Mouse (Mus musculus): Measurements from ENCODE around the gene Eif3i. TPM values are rescaled to one million over a fixed set of nuclear protein-coding genes. Genes with fewer than 3 reads are reported as not detected.

Eif3i gene
- total and polyA plus RNA-seq, 3 experiments, result 133 to 241 (median 152) TPM

DNA sequence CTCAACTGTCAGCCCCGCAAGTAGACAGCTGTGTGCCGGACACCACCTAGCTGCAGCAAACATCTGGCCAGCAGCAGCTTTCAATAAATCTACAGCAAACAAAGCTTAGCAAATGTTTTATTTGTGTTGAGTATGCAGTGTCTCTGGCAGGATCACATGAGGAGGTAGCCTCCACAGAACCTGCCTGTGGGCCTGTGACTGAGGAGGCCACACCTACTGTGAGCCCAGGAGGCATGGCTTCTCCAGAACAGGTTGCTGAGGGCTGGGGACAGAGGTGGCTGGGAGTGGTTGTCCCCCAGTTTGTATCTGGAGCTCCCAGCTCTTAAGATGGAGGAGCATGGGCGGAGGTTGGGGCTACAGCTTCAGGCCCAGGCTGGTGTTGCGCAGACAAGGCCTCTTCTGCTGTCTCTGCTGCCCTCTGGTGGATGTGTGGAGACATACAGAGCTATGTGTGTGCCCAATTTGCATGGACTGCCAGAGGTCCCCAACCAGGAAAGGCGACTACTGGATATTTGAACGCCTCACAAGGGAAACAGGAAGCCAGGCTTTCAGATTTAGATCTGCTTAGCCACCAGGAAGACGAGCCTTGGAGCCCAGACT is 8.1 kb upstream of the Eif3i start:
- ATAC-seq (ENCODE audit: extremely low read depth, insufficient number of reproducible peaks, low FRiP score, poor library complexity, severe bottlenecking) (peak; percentile 76), DNase-seq (ENCODE audit: low spot score) (peak; percentile 62)
- Histone ChIP-seq H3K27me3 (ENCODE audit: insufficient read depth, low read length) (no peaks in the 10 kb centered on the region), H3K4me3 (ENCODE audit: low read depth, low read length) (no peak overlapping the region), H3K36me3 (replicated peaks) (peaks cover 91% of the 10 kb centered on the region), H3K9me3 (replicated peaks) (no peaks in the 10 kb centered on the region), H3K4me1 (ENCODE audit: insufficient read depth, low read depth, low read length) (peaks cover 35% of the 10 kb centered on the region)
- no peak for TF ChIP-seq POLR2AphosphoS5 (IDR thresholded peaks at IDR 0.05; ENCODE audit: insufficient replicate concordance, low read depth, low read length)
- TF ChIP-seq TAL1 (conservative IDR thresholded peaks at IDR 0.05; ENCODE audit: low read depth, low read length), result no peak
- TF ChIP-seq GATA1 (IDR thresholded peaks at IDR 0.05; ENCODE audit: borderline replicate concordance, low read length), result no peak
- no peak for TF ChIP-seq GATA2 (IDR thresholded peaks at IDR 0.05; ENCODE audit: borderline replicate concordance, low read depth, low read length)
- TF ChIP-seq CTCF (IDR thresholded peaks at IDR 0.05; ENCODE audit: low read depth, low read length), result peak; percentile 71

DNA sequence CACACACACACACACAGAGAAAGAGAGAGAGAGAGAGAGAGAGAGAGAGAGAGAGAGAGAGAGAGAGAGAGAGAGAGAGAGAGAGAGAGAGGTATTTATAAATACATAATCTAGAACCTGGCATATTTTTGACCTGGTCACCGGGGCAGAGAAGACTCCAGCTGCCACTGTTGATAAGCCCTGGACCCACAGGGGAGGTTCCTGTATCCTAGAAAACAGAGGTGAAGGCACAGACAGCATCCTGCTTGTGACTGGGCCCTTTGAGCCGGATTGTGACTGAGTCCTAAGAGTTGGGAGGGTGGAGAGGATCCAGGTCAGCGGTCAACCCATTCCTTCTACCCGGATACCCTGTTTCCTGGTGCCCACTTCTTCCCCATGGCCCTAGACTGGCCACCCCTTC is 11.6 kb downstream of the Eif3i start:
- Histone ChIP-seq H3K9me3 (replicated peaks) (no peaks in the 10 kb centered on the region), H3K4me3 (ENCODE audit: low read depth, low read length) (no peak overlapping the region), H3K4me1 (ENCODE audit: insufficient read depth, low read depth, low read length) (peaks cover 8% of the 10 kb centered on the region), H3K36me3 (replicated peaks) (peaks cover 46% of the 10 kb centered on the region), H3K27me3 (ENCODE audit: insufficient read depth, low read length) (peaks cover 5% of the 10 kb centered on the region; the same call in 1 of the 2 replicates)
- TF ChIP-seq GATA1 (IDR thresholded peaks at IDR 0.05; ENCODE audit: borderline replicate concordance, low read length), result no peak
- no peak for TF ChIP-seq CTCF (IDR thresholded peaks at IDR 0.05; ENCODE audit: low read depth, low read length)
- TF ChIP-seq POLR2AphosphoS5 (IDR thresholded peaks at IDR 0.05; ENCODE audit: insufficient replicate concordance, low read depth, low read length), result no peak
- TF ChIP-seq GATA2 (IDR thresholded peaks at IDR 0.05; ENCODE audit: borderline replicate concordance, low read depth, low read length), result no peak
- TF ChIP-seq TAL1 (conservative IDR thresholded peaks at IDR 0.05; ENCODE audit: low read depth, low read length), result no peak
- DNase-seq (ENCODE audit: low spot score) (no peak), ATAC-seq (ENCODE audit: extremely low read depth, insufficient number of reproducible peaks, low FRiP score, poor library complexity, severe bottlenecking) (no peak)

DNA sequence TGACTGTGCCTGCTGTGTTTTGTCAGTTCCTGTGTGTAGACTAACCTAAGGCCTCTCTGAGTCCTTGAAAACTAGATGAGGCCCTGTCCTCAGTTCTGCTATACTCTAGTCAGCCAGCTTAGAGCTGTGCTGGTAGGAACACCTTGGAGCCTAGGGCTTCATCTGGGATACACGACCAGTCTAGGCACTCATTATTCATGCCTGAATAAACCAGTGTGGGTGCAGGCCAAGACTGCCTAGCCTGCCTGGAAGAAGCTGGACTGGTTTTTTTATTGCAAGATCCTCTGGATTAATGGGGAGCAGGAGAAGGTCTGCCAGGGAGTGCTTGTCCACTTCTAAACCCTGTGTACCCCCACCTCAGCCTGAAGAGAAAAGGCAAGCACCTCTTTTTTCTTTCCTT is 13.5 kb downstream of the Eif3i start:
- ATAC-seq (ENCODE audit: extremely low read depth, insufficient number of reproducible peaks, low FRiP score, poor library complexity, severe bottlenecking), result no peak
- H3K27me3 ChIP-seq (ENCODE audit: insufficient read depth, low read length), result peaks cover 5% of the 10 kb centered on the region; the same call in 1 of the 2 replicates
- H3K4me3 ChIP-seq (ENCODE audit: low read depth, low read length), result no peak overlapping the region
- no peak for DNase-seq (ENCODE audit: low spot score)
- peaks cover 26% of the 10 kb centered on the region for H3K36me3 ChIP-seq (replicated peaks)
- H3K9me3 ChIP-seq (replicated peaks), result no peaks in the 10 kb centered on the region
- no peak for TF ChIP-seq GATA2 (IDR thresholded peaks at IDR 0.05; ENCODE audit: borderline replicate concordance, low read depth, low read length)
- TF ChIP-seq GATA1 (IDR thresholded peaks at IDR 0.05; ENCODE audit: borderline replicate concordance, low read length), result no peak
- H3K4me1 ChIP-seq (ENCODE audit: insufficient read depth, low read depth, low read length), result peaks cover 8% of the 10 kb centered on the region

DNA sequence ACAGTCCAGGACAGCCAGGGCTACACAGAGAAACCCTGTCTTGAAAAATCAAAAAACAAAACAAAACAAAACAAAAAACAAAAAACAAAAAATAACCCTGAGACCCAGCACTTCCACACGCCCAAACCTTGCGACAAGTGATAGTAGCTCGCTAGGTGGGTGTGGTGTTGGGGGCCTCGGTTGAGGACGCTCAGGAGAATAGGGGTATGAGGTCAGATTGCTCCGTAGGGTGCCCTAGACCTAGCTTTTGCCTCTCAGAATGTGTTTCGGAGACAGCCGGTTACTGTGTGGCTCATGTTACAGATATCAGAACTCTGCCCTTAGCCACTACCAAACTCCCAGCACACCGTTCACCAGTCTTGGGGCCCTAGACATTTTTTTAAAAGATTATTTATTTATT is 14.7 kb downstream of the Eif3i start:
- ATAC-seq (ENCODE audit: extremely low read depth, insufficient number of reproducible peaks, low FRiP score, poor library complexity, severe bottlenecking) (no peak), DNase-seq (ENCODE audit: low spot score) (no peak)
- Histone ChIP-seq H3K9me3 (replicated peaks) (no peaks in the 10 kb centered on the region), H3K4me3 (ENCODE audit: low read depth, low read length) (no peak overlapping the region), H3K4me1 (ENCODE audit: insufficient read depth, low read depth, low read length) (peaks cover 8% of the 10 kb centered on the region), H3K27me3 (ENCODE audit: insufficient read depth, low read length) (peaks cover 5% of the 10 kb centered on the region; the same call in 1 of the 2 replicates), H3K36me3 (replicated peaks) (peaks cover 15% of the 10 kb centered on the region)
- TF ChIP-seq GATA2 (IDR thresholded peaks at IDR 0.05; ENCODE audit: borderline replicate concordance, low read depth, low read length) (no peak), TAL1 (conservative IDR thresholded peaks at IDR 0.05; ENCODE audit: low read depth, low read length) (no peak), POLR2AphosphoS5 (IDR thresholded peaks at IDR 0.05; ENCODE audit: insufficient replicate concordance, low read depth, low read length) (no peak), CTCF (IDR thresholded peaks at IDR 0.05; ENCODE audit: low read depth, low read length) (no peak), GATA1 (IDR thresholded peaks at IDR 0.05; ENCODE audit: borderline replicate concordance, low read length) (no peak)

DNA sequence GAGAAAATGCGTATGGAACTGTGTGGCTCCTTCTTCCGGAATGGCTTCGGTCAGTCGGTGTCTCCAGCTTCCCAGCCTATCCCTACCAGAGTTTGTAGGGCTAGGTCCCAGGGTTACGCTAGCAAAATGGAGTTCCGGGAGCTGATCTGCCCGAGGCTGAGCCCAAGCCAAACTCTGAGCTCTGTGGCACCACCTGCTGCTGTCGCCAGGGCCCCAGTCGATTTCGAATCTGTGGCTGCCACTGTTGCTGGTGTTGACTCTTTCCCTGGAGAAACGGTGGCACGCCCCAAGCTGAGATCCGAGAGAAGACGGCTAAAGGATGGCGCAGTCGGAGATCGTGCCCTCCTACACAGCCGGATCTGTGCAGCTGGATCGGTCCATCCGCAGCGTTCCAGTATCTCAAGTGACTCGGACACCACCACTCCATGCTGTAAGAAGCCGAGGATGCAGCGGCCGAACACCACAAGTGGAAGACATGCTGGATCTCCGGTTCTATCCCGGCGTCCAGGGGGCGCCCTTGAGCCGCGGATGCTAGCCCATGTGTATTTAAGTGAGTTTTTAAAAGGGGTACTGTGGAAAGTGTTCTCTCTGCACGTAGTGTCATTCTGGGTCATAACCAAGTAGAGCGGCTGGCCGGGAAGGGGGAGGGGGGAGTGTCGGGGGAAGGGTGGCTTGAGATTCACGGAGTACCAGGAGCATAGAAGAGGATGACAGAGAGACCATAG is 15.4 kb downstream of the Eif3i start:
- H3K36me3 ChIP-seq (replicated peaks), result peaks cover 7% of the 10 kb centered on the region
- TF ChIP-seq CTCF (IDR thresholded peaks at IDR 0.05; ENCODE audit: low read depth, low read length) (peak; percentile 40; the same call in 1 of the 2 replicates), POLR2AphosphoS5 (IDR thresholded peaks at IDR 0.05; ENCODE audit: insufficient replicate concordance, low read depth, low read length) (no peak)
- DNase-seq (ENCODE audit: low spot score), result no peak
- ATAC-seq (ENCODE audit: extremely low read depth, insufficient number of reproducible peaks, low FRiP score, poor library complexity, severe bottlenecking), result no peak
- H3K27me3 ChIP-seq (ENCODE audit: insufficient read depth, low read length), result peaks cover 8% of the 10 kb centered on the region; the same call in 1 of the 2 replicates
- H3K4me1 ChIP-seq (ENCODE audit: insufficient read depth, low read depth, low read length), result peaks cover 11% of the 10 kb centered on the region
- H3K4me3 ChIP-seq (ENCODE audit: low read depth, low read length), result no peak overlapping the region
- no peaks in the 10 kb centered on the region for H3K9me3 ChIP-seq (replicated peaks)

DNA sequence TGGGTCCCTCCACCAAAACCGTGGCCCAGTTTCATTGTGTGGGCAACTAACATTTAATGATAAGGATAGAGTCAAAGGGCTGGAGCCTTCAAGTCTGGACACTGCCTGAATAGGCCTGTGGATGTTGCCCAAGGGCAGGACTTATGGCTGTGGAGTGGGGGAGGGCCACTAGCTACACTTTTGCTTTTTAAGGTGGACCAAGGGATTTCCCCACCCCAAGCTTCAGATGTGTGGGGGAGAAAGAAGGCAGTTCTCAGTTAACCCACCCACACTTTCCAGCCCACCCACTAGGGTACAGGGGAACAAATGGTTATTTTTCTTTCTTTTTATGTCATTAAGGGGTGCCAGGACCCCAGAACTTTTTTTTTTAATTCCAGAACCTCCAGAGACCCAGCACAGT is 16.1 kb downstream of the Eif3i start:
- Histone ChIP-seq H3K4me3 (ENCODE audit: low read depth, low read length) (no peak overlapping the region), H3K36me3 (replicated peaks) (peaks cover 5% of the 10 kb centered on the region), H3K27me3 (ENCODE audit: insufficient read depth, low read length) (peaks cover 8% of the 10 kb centered on the region; the same call in 1 of the 2 replicates), H3K4me1 (ENCODE audit: insufficient read depth, low read depth, low read length) (peaks cover 12% of the 10 kb centered on the region), H3K9me3 (replicated peaks) (no peaks in the 10 kb centered on the region)
- ATAC-seq (ENCODE audit: extremely low read depth, insufficient number of reproducible peaks, low FRiP score, poor library complexity, severe bottlenecking) (no peak), DNase-seq (ENCODE audit: low spot score) (no peak)
- no peak for TF ChIP-seq CTCF (IDR thresholded peaks at IDR 0.05; ENCODE audit: low read depth, low read length)
- no peak for TF ChIP-seq POLR2AphosphoS5 (IDR thresholded peaks at IDR 0.05; ENCODE audit: insufficient replicate concordance, low read depth, low read length)
- no peak for TF ChIP-seq GATA1 (IDR thresholded peaks at IDR 0.05; ENCODE audit: borderline replicate concordance, low read length)
- TF ChIP-seq GATA2 (IDR thresholded peaks at IDR 0.05; ENCODE audit: borderline replicate concordance, low read depth, low read length), result no peak
- TF ChIP-seq TAL1 (conservative IDR thresholded peaks at IDR 0.05; ENCODE audit: low read depth, low read length), result no peak
